Mouse (Mus musculus) midbrain, embryonic 14.5 days (tissue): ENCODE data around the gene Fen1. TPM values are rescaled to one million over a fixed set of nuclear protein-coding genes. Genes with fewer than 3 reads are reported as not detected.
A peak's percentile ranks its signal among the peaks of the same experiment; 100 is the strongest.

ENCODE experiments used
- ATAC-seq: fragments of 200-750 bp; cut with Nextera tagmentation; 2 replicates; pipeline ENCODE4 v1.8.0; 2017; ENCODE audit warnings: moderate number of reproducible peaks, moderate library complexity; ENCODE audit not compliant: low FRiP score, low TSS enrichment
- DNase-seq: peaks from one replicate; pipeline ENCODE4 v3.0.0-alpha.2; 2015
- H3K27ac ChIP-seq: fragments of 300-500 bp; sonication (generic); replicated peaks from 2 replicates; pipeline ENCODE4 v1.5.1; 2014; ENCODE audit warnings: mild to moderate bottlenecking, low read depth, low read length, moderate library complexity
- H3K27me3 ChIP-seq: fragments of 300-500 bp; sonication (generic); 2 replicates; pipeline ENCODE4 v1.6.1; 2014; ENCODE audit warnings: low read length, control low read depth, mixed read lengths; ENCODE audit not compliant: control insufficient read depth, insufficient read depth
- H3K36me3 ChIP-seq: fragments of 300-500 bp; sonication (generic); 2 replicates; pipeline ENCODE4 v1.6.1; 2014; ENCODE audit warnings: low read length, control low read depth; ENCODE audit not compliant: control insufficient read depth, insufficient read depth
- H3K4me1 ChIP-seq: fragments of 300-500 bp; sonication (generic); 2 replicates; pipeline ENCODE4 v1.6.1; 2014; ENCODE audit warnings: mild to moderate bottlenecking, antibody characterized with exemption, low read length, control low read depth; ENCODE audit not compliant: control insufficient read depth, insufficient read depth
- H3K4me2 ChIP-seq: fragments of 300-500 bp; sonication (generic); 2 replicates; pipeline ENCODE4 v1.6.1; 2014; ENCODE audit warnings: mild to moderate bottlenecking, low read length, moderate library complexity
- H3K4me3 ChIP-seq: fragments of 300-500 bp; sonication (generic); replicated peaks from 2 replicates; pipeline ENCODE4 v1.5.1; 2014; ENCODE audit warnings: low read depth, low read length
- H3K9ac ChIP-seq: fragments of 300-500 bp; sonication (generic); replicated peaks from 2 replicates; pipeline ENCODE4 v1.6.1; 2014; ENCODE audit warnings: mild to moderate bottlenecking, low read length, moderate library complexity
- H3K9me3 ChIP-seq: fragments of 300-500 bp; sonication (generic); 2 replicates; pipeline ENCODE4 v1.6.1; 2016; ENCODE audit warnings: low read length, control low read depth, mixed read lengths; ENCODE audit not compliant: control insufficient read depth
- WGBS: fragments of 180-500 bp; shearing (Covaris S2); extraction: QIAGEN DNeasy Blood & Tissue Kit; methylation state at CpG from one replicate; pipeline ENCODE4 v1.1.7; 2014; 5-methylcytosine and 5-hydroxymethylcytosine counted together
- polyA plus RNA-seq: library from polyadenylated mRNA; unstranded; fragments of >200 nt; fragmentation: Nextera tagmentation; extraction: Ambion mirVana; gene quantifications from 2 replicates; pipeline ENCODE4 v1.2.1, GENCODE M21; 2014

Gene Fen1
- polyA plus RNA-seq, 1 experiment from 2014 or later, result 31.0 TPM

GRCm38 (mm10) chr19:10204616-10205001 is 640 bp upstream of the Fen1 start:
- DNase-seq (peak; percentile 59), ATAC-seq (no peak)
- Histone ChIP-seq H3K36me3 (peaks cover 50% of the 10 kb centered on the region), H3K4me3 (peak overlapping the region; percentile 68), H3K4me2 (peak overlapping the region; percentile 90), H3K27me3 (no peaks in the 10 kb centered on the region), H3K27ac (peak overlapping the region; percentile 87), H3K4me1 (peaks cover 8% of the 10 kb centered on the region), H3K9me3 (no peaks in the 10 kb centered on the region), H3K9ac (peak overlapping the region; percentile 65)
- WGBS, result 2% methylated on average over 5 of the region's 5 CpGs

DNA sequence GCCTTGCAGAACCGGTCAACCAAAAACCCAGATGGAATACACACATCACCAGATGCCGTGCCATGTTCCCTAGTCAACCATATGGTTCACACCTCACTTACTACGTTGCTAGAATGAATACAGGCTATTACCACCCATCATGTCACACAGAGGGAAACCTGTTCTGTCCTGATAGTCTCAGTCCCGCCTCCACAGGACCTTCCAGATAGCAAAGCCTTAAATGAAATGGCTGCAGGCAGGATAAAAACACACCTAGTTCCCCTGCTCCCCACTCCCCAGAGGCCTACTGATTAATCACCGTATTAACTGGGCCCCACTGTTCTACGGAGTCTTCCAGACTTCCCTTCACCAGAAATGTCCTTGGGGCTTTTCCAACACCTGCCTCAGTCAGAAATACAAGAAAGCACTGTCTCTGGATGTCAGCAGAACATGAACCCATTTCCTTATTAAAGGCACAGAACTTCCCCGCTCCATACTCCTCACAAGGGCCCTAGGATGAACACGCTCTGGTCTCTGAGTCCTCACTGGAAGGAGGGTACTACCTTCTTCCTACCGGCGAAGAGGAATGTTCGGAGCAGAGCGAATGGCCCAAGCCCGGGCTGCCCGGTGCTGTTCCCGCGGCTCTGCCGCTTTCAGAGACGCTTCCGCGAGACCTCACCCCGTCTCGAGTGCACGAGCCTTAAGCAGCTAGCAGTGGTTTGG is 672 bp downstream of the Fen1 start:
- peaks cover 8% of the 10 kb centered on the region for H3K4me1 ChIP-seq
- peaks cover 44% of the 10 kb centered on the region for H3K36me3 ChIP-seq
- peak overlapping the region; percentile 68 for H3K4me3 ChIP-seq
- no peaks in the 10 kb centered on the region for H3K27me3 ChIP-seq
- DNase-seq (no peak), ATAC-seq (no peak; the same call in 1 of the 2 replicates)
- H3K9ac ChIP-seq, result peak overlapping the region; percentile 65
- no peaks in the 10 kb centered on the region for H3K9me3 ChIP-seq
- peak overlapping the region; percentile 90 for H3K4me2 ChIP-seq
- WGBS, result 3% methylated on average over 23 of the region's 23 CpGs
- H3K27ac ChIP-seq, result peak overlapping the region; percentile 87

- no peaks in the 10 kb centered on the region for H3K27me3 ChIP-seq
- peaks cover 8% of the 10 kb centered on the region for H3K4me1 ChIP-seq
- H3K9me3 ChIP-seq, result no peaks in the 10 kb centered on the region
- 29% methylated on average over 3 of the region's 3 CpGs for WGBS
- H3K27ac ChIP-seq, result no peak overlapping the region
- H3K4me2 ChIP-seq, result no peak overlapping the region
- peaks cover 55% of the 10 kb centered on the region for H3K36me3 ChIP-seq
- ATAC-seq, result no peak; the same call in 1 of the 2 replicates
- no peak overlapping the region for H3K4me3 ChIP-seq
- H3K9ac ChIP-seq, result no peak overlapping the region
- DNase-seq, result peak; percentile 94
These were observed 5.2 kb downstream of the Fen1 start for GRCm38 (mm10) chr19:10198723-10199122.

DNA sequence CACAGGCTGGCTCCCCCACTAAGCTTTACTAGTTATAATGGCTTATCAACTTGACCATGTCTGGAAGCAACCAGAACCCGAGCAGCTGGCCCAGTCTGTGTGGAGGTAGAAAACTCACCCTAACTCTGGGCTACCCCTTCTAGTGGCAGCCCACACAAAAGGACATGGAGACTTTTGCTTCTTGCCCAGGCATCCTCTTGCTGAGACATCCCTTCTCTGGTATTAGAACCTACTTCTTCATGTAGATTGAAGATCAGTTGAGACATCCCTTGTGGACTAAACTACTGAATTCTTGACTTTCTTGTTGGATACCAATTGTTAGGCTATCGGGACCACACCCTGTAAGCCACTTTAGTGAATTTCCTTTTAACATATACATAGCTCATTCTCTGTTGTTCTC is 5.7 kb downstream of the Fen1 start:
- DNase-seq, result no peak
- H3K9ac ChIP-seq, result no peak overlapping the region
- H3K36me3 ChIP-seq, result peaks cover 59% of the 10 kb centered on the region
- no peak overlapping the region for H3K27ac ChIP-seq
- no peak overlapping the region for H3K4me3 ChIP-seq
- no peaks in the 10 kb centered on the region for H3K27me3 ChIP-seq
- 84% methylated on average over 2 of the region's 2 CpGs for WGBS
- no peak for ATAC-seq
- H3K4me1 ChIP-seq, result peaks cover 7% of the 10 kb centered on the region
- no peaks in the 10 kb centered on the region for H3K9me3 ChIP-seq
- no peak overlapping the region for H3K4me2 ChIP-seq

DNA sequence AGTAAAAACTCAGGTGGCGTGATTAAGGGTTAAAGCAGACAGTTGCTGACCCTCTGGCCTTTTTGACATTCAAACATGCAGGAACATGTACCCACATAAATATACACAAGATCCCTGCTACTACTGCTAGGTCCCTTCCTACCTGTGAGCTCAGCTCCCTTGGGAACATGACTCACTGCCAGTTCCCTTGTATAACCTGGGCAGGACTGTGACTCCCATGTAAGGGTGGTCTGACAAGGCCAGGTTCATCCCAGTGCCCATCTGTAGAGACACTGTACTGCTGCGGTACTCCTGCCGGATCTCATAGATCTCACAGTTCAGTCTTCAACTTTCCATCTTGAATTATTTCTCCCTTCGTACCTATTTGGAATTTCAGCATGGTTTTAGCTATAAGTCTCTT is 6.8 kb downstream of the Fen1 start:
- no peak overlapping the region for H3K4me3 ChIP-seq
- peaks cover 71% of the 10 kb centered on the region for H3K36me3 ChIP-seq
- DNase-seq (no peak), ATAC-seq (no peak)
- no peak overlapping the region for H3K27ac ChIP-seq
- no peaks in the 10 kb centered on the region for H3K4me1 ChIP-seq
- no peak overlapping the region for H3K9ac ChIP-seq
- H3K27me3 ChIP-seq, result no peaks in the 10 kb centered on the region
- no peak overlapping the region for H3K4me2 ChIP-seq
- WGBS, result 92% methylated on average over 4 of the region's 4 CpGs
- H3K9me3 ChIP-seq, result no peaks in the 10 kb centered on the region

DNA sequence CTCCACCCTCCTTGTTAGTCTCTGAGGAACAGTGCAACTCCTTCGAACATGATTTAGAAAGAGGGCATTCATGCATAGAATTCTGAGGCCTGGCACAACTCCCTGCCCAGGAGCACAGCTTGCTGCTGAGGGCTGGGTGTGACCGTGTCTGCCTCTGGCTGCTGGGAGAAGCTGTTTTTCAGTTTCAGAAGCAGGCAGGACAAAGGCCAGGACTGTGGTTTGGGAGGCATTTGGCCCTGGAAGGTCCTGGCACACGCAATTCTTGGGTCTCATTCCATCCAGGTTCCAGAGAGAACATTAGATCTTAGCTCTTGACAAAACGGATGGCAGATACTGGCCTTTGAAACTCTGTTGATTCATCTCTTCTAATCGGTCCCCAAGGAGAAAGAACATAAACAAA is 8.7 kb downstream of the Fen1 start:
- no peak overlapping the region for H3K9ac ChIP-seq
- H3K4me2 ChIP-seq, result no peak overlapping the region
- H3K4me1 ChIP-seq, result no peaks in the 10 kb centered on the region
- no peaks in the 10 kb centered on the region for H3K27me3 ChIP-seq
- no peak for ATAC-seq
- no peak overlapping the region for H3K4me3 ChIP-seq
- no peak for DNase-seq
- no peaks in the 10 kb centered on the region for H3K9me3 ChIP-seq
- WGBS, result 83% methylated on average over 5 of the region's 5 CpGs
- H3K36me3 ChIP-seq, result peaks cover 82% of the 10 kb centered on the region
- H3K27ac ChIP-seq, result no peak overlapping the region

- no peak overlapping the region for H3K4me2 ChIP-seq
- no peaks in the 10 kb centered on the region for H3K27me3 ChIP-seq
- 89% methylated on average over 11 of the region's 11 CpGs for WGBS
- H3K9me3 ChIP-seq, result no peaks in the 10 kb centered on the region
- H3K27ac ChIP-seq, result no peak overlapping the region
- H3K4me1 ChIP-seq, result no peaks in the 10 kb centered on the region
- no peak for DNase-seq
- no peak overlapping the region for H3K9ac ChIP-seq
- no peak overlapping the region for H3K4me3 ChIP-seq
- ATAC-seq, result no peak
- peaks cover 82% of the 10 kb centered on the region for H3K36me3 ChIP-seq
These were observed 9.6 kb downstream of the Fen1 start for GRCm38 (mm10) chr19:10194337-10194736.

DNA sequence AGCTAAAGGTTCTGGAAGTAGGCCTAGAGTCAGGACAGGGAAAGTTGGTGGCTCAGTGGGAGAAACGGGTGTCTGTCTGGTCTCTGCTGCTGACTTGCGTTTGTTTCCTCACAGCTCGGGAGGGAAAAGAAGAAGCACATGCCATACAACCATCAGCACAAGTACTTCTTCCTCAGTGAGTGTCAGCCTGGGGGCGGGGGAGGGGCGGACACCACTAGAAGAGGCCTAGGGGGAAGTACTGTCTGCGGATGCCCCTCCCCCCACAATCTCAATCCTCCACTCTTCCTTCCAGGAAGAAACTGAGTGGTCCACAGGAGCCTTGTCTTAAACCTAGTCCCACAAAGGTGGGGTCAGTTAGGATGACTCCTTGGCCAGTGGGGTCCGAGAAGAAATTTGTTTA is 12.6 kb downstream of the Fen1 start:
- H3K4me1 ChIP-seq, result no peaks in the 10 kb centered on the region
- no peak for ATAC-seq
- H3K9me3 ChIP-seq, result no peaks in the 10 kb centered on the region
- no peak overlapping the region for H3K27ac ChIP-seq
- no peak overlapping the region for H3K9ac ChIP-seq
- H3K27me3 ChIP-seq, result no peaks in the 10 kb centered on the region
- WGBS, result 84% methylated on average over 7 of the region's 7 CpGs
- H3K4me2 ChIP-seq, result no peak overlapping the region
- H3K36me3 ChIP-seq, result peaks cover 99% of the 10 kb centered on the region
- no peak overlapping the region for H3K4me3 ChIP-seq
- no peak for DNase-seq

GRCm38 (mm10) chr19:10190796-10191195 is 13.2 kb downstream of the Fen1 start:
- Histone ChIP-seq H3K9ac (no peak overlapping the region), H3K9me3 (no peaks in the 10 kb centered on the region), H3K4me1 (peaks cover 3% of the 10 kb centered on the region; the same call in 1 of the 2 replicates), H3K27me3 (no peaks in the 10 kb centered on the region), H3K4me2 (no peak overlapping the region), H3K27ac (no peak overlapping the region), H3K36me3 (peaks cover 99% of the 10 kb centered on the region), H3K4me3 (no peak overlapping the region)
- 49% methylated on average over 2 of the region's 2 CpGs for WGBS
- no peak; the same call in 1 of the 2 replicates for ATAC-seq
- DNase-seq, result peak; percentile 83
